ENCODE assay signal across 18 mouse cellular contexts in genomic region chr15:86473473-86473872, GRCm38 (mm10).
DNase-seq lines count a peak whose midpoint lies in the region; ATAC-seq lines count a peak whose summit lies in the region.
"Had no signal": no experiment of that assay in that cellular context is flagged by ENCODE, and none has a peak within 500 bp of the region (broad histone marks: within the 10 kb centered on the region; RNA-seq: fewer than 3 reads in every experiment).

No protein-coding gene starts in this region.

- DNase-seq in midbrain, embryonic 10.5 days (ENCODE audit: low spot score) = peak; percentile 29
- DNase-seq in midbrain, embryonic 14.5 days = no peak
- peak; percentile 39 for DNase-seq in embryo, embryonic 9.5 days (ENCODE audit: extremely low spot score)
- peak; percentile 88 for DNase-seq in forelimb bud, embryonic 11.5 days (ENCODE audit: low read depth, low spot score)
- peak; percentile 35 for DNase-seq in neural tube, embryonic 11.5 days (ENCODE audit: low spot score)
- DNase-seq in right cerebral cortex, postnatal 25 days = no peak
- DNase-seq: gastrocnemius, adult 2 months; heart, postnatal 36 days; kidney, adult 8-10 months; kidney, postnatal 25 days; liver, embryonic 13.5 days; thymus, postnatal 14 days had no signal

- 0 out of 2 replicates have a peak overlapping the region, but pooled peaks have one; percentile 29 for H3K27ac ChIP-seq in midbrain, embryonic 10.5 days (replicated peaks)
- H3K27ac ChIP-seq in midbrain, embryonic 14.5 days (replicated peaks; ENCODE audit: low read depth, low read length) = no peak overlapping the region
- no peak overlapping the region for H3K27ac ChIP-seq in neural tube, embryonic 11.5 days (ENCODE audit: low read depth, low read length)
- H3K27ac ChIP-seq in midbrain, embryonic 15.5 days = no peak overlapping the region
- H3K27ac ChIP-seq: forebrain, embryonic 15.5 days; gastrocnemius, adult 2 months; heart, embryonic 13.5 days; liver, embryonic 13.5 days had no signal

- ATAC-seq in midbrain, embryonic 14.5 days (ENCODE audit: low FRiP score, low TSS enrichment) = no peak
- no peak for ATAC-seq in neural tube, embryonic 11.5 days (ENCODE audit: insufficient read depth, low FRiP score, low TSS enrichment)
- ATAC-seq in midbrain, embryonic 15.5 days (replicated peaks) = no peak
- ATAC-seq: forebrain, embryonic 15.5 days; inflammation-experienced regulatory T-cells, adult 6 months; lung, postnatal 0 days had no signal

- WGBS in midbrain, embryonic 10.5 days = 71% methylated on average over 11 of the region's 11 CpGs
- whole genome bisulfite sequencing in midbrain, embryonic 14.5 days = 77% methylated on average over 11 of the region's 11 CpGs
- WGBS in neural tube, embryonic 11.5 days = 47% methylated on average over 11 of the region's 11 CpGs
- whole genome bisulfite sequencing in midbrain, embryonic 15.5 days = 75% methylated on average over 11 of the region's 11 CpGs

- H3K9me3 ChIP-seq in midbrain, embryonic 10.5 days (replicated peaks) = peaks cover 3% of the 10 kb centered on the region; the same call in 1 of the 2 replicates
- peaks cover 7% of the 10 kb centered on the region for H3K9me3 ChIP-seq in midbrain, embryonic 14.5 days (ENCODE audit: control insufficient read depth, low read length)
- no peaks in the 10 kb centered on the region for H3K9me3 ChIP-seq in neural tube, embryonic 11.5 days (ENCODE audit: control insufficient read depth, low read length)
- H3K9me3 ChIP-seq in midbrain, embryonic 15.5 days = peaks cover 3% of the 10 kb centered on the region; the same call in 1 of the 2 replicates
- H3K9me3 ChIP-seq: liver, embryonic 13.5 days had no signal

- no peak overlapping the region for H3K4me3 ChIP-seq in midbrain, embryonic 10.5 days
- no peak overlapping the region for H3K4me3 ChIP-seq in midbrain, embryonic 14.5 days (replicated peaks; ENCODE audit: low read depth, low read length)
- no peak overlapping the region for H3K4me3 ChIP-seq in neural tube, embryonic 11.5 days (ENCODE audit: low read depth, low read length)
- no peak overlapping the region for H3K4me3 ChIP-seq in midbrain, embryonic 15.5 days
- H3K4me3 ChIP-seq: forebrain, embryonic 15.5 days; gastrocnemius, adult 2 months; heart, embryonic 13.5 days; liver, embryonic 13.5 days had no signal

- H3K27me3 ChIP-seq in midbrain, embryonic 10.5 days (ENCODE audit: low read depth, poor library complexity, severe bottlenecking) = no peaks in the 10 kb centered on the region
- no peaks in the 10 kb centered on the region for H3K27me3 ChIP-seq in midbrain, embryonic 14.5 days (ENCODE audit: control insufficient read depth, insufficient read depth, low read length)
- no peaks in the 10 kb centered on the region for H3K27me3 ChIP-seq in neural tube, embryonic 11.5 days (ENCODE audit: control insufficient read depth, insufficient read depth, low read length)
- H3K27me3 ChIP-seq in midbrain, embryonic 15.5 days (replicated peaks) = no peaks in the 10 kb centered on the region
- H3K27me3 ChIP-seq: forebrain, embryonic 15.5 days; liver, embryonic 13.5 days; megakaryocyte, embryonic 14.5 days had no signal

- H3K9ac ChIP-seq in midbrain, embryonic 14.5 days (replicated peaks; ENCODE audit: low read length) = no peak overlapping the region
- H3K9ac ChIP-seq in neural tube, embryonic 11.5 days (ENCODE audit: low read length) = no peak overlapping the region
- H3K9ac ChIP-seq in midbrain, embryonic 15.5 days = no peak overlapping the region
- H3K9ac ChIP-seq: forebrain, embryonic 15.5 days; heart, embryonic 13.5 days; liver, embryonic 13.5 days had no signal

- H3K4me2 ChIP-seq in midbrain, embryonic 14.5 days (ENCODE audit: low read length) = no peak overlapping the region
- no peak overlapping the region for H3K4me2 ChIP-seq in neural tube, embryonic 11.5 days (ENCODE audit: low read depth)
- no peak overlapping the region for H3K4me2 ChIP-seq in midbrain, embryonic 15.5 days
- H3K4me2 ChIP-seq: forebrain, embryonic 15.5 days; heart, embryonic 13.5 days; liver, embryonic 13.5 days had no signal

- no peaks in the 10 kb centered on the region for H3K36me3 ChIP-seq in midbrain, embryonic 10.5 days
- no peaks in the 10 kb centered on the region for H3K36me3 ChIP-seq in midbrain, embryonic 14.5 days (ENCODE audit: control insufficient read depth, insufficient read depth, low read length)
- H3K36me3 ChIP-seq in neural tube, embryonic 11.5 days (ENCODE audit: control insufficient read depth, insufficient read depth, low read length) = no peaks in the 10 kb centered on the region
- H3K36me3 ChIP-seq in midbrain, embryonic 15.5 days (replicated peaks) = no peaks in the 10 kb centered on the region
- H3K36me3 ChIP-seq: forebrain, embryonic 15.5 days; liver, embryonic 13.5 days had no signal

- H3K4me1 ChIP-seq in midbrain, embryonic 10.5 days = peaks cover 51% of the 10 kb centered on the region
- 0 out of 2 replicates have a peak, but pooled peaks cover 13% of the 10 kb centered on the region for H3K4me1 ChIP-seq in midbrain, embryonic 14.5 days (ENCODE audit: control insufficient read depth, insufficient read depth, low read length)
- H3K4me1 ChIP-seq in neural tube, embryonic 11.5 days (ENCODE audit: control insufficient read depth, insufficient read depth, low read length) = peaks cover 13% of the 10 kb centered on the region
- H3K4me1 ChIP-seq in midbrain, embryonic 15.5 days = peaks cover 16% of the 10 kb centered on the region

Comparison
In these comparisons a context has a peak if more than half of its experiments do, and no peak if none do; other contexts are left out.
1. DNase-seq: peak in midbrain, embryonic 10.5 days (single experiment), embryo, embryonic 9.5 days (single experiment), forelimb bud, embryonic 11.5 days (single experiment) and neural tube, embryonic 11.5 days (single experiment); none in midbrain, embryonic 14.5 days (single experiment) and right cerebral cortex, postnatal 25 days (single experiment).